Mouse (Mus musculus): ENCODE results near the gene Psmc3ip.

- TF ChIP-seq CTCF (IDR thresholded peaks at IDR 0.05; ENCODE audit: low read depth), result no peak
- TF ChIP-seq EP300 (IDR thresholded peaks at IDR 0.05; ENCODE audit: low read depth), result no peak
Measured at GRCm38 (mm10) chr11:101055418-101055817, 39.8 kb downstream of the Psmc3ip start.

All from liver, embryonic 14.5 days (tissue).